Mouse (Mus musculus): Measurements from ENCODE around the gene Map3k3. TPM values are rescaled to one million over a fixed set of nuclear protein-coding genes. Genes with fewer than 3 reads are reported as not detected.

Gene Map3k3
- polyA plus RNA-seq, 1 experiment from 2014 or later = 20.6 TPM

- no peaks in the 10 kb centered on the region for H3K27me3 ChIP-seq (ENCODE audit: control insufficient read depth, insufficient read depth, low read length)
- H3K9ac ChIP-seq (ENCODE audit: low read length) = no peak overlapping the region
- no peak overlapping the region for H3K27ac ChIP-seq (ENCODE audit: low read depth, low read length)
- DNase-seq (ENCODE audit: low spot score) (no peak), ATAC-seq (replicated peaks; ENCODE audit: low FRiP score) (no peak)
- H3K4me1 ChIP-seq (replicated peaks; ENCODE audit: control insufficient read depth, insufficient read depth, low read length) = no peaks in the 10 kb centered on the region
- 78% methylated on average over 7 of the region's 7 CpGs for WGBS
- H3K36me3 ChIP-seq (ENCODE audit: control insufficient read depth, insufficient read depth, low read length) = no peaks in the 10 kb centered on the region
- no peak overlapping the region for H3K4me3 ChIP-seq (ENCODE audit: low read depth, low read length)
- H3K9me3 ChIP-seq (ENCODE audit: control insufficient read depth, low read length) = no peaks in the 10 kb centered on the region
- H3K4me2 ChIP-seq (ENCODE audit: low read depth, low read length, severe bottlenecking) = no peak overlapping the region
Observed at GRCm38 (mm10) chr11:106179711-106180448, 95.5 kb downstream of the Map3k3 start.

GRCm38 (mm10) chr11:106180449-106180801 is 96.0 kb downstream of the Map3k3 start:
- DNase-seq (ENCODE audit: low spot score) = no peak
- Histone ChIP-seq H3K9ac (ENCODE audit: low read length) (no peak overlapping the region), H3K27ac (ENCODE audit: low read depth, low read length) (no peak overlapping the region), H3K4me1 (replicated peaks; ENCODE audit: control insufficient read depth, insufficient read depth, low read length) (no peaks in the 10 kb centered on the region), H3K4me3 (ENCODE audit: low read depth, low read length) (no peak overlapping the region), H3K27me3 (ENCODE audit: control insufficient read depth, insufficient read depth, low read length) (no peaks in the 10 kb centered on the region), H3K36me3 (ENCODE audit: control insufficient read depth, insufficient read depth, low read length) (no peaks in the 10 kb centered on the region), H3K4me2 (ENCODE audit: low read depth, low read length, severe bottlenecking) (no peak overlapping the region), H3K9me3 (ENCODE audit: control insufficient read depth, low read length) (no peaks in the 10 kb centered on the region)
- 89% methylated on average over 2 of the region's 2 CpGs for WGBS
- no peak for ATAC-seq (replicated peaks; ENCODE audit: low FRiP score)

GRCm38 (mm10) chr11:106187326-106187725 is 102.9 kb downstream of the Map3k3 start:
- DNase-seq (ENCODE audit: low spot score) = no peak
- Histone ChIP-seq H3K9me3 (ENCODE audit: control insufficient read depth, low read length) (no peaks in the 10 kb centered on the region), H3K9ac (ENCODE audit: low read length) (no peak overlapping the region), H3K27me3 (ENCODE audit: control insufficient read depth, insufficient read depth, low read length) (no peaks in the 10 kb centered on the region), H3K4me2 (ENCODE audit: low read depth, low read length, severe bottlenecking) (no peak overlapping the region), H3K4me3 (ENCODE audit: low read depth, low read length) (no peak overlapping the region), H3K27ac (ENCODE audit: low read depth, low read length) (no peak overlapping the region), H3K4me1 (replicated peaks; ENCODE audit: control insufficient read depth, insufficient read depth, low read length) (no peaks in the 10 kb centered on the region), H3K36me3 (ENCODE audit: control insufficient read depth, insufficient read depth, low read length) (no peaks in the 10 kb centered on the region)
- 97% methylated on average over 4 of the region's 4 CpGs for WGBS
- ATAC-seq (replicated peaks; ENCODE audit: low FRiP score) = no peak

- Histone ChIP-seq H3K9ac (ENCODE audit: low read length) (no peak overlapping the region), H3K4me2 (ENCODE audit: low read depth, low read length, severe bottlenecking) (no peak overlapping the region), H3K9me3 (ENCODE audit: control insufficient read depth, low read length) (no peaks in the 10 kb centered on the region), H3K27me3 (ENCODE audit: control insufficient read depth, insufficient read depth, low read length) (no peaks in the 10 kb centered on the region), H3K4me1 (replicated peaks; ENCODE audit: control insufficient read depth, insufficient read depth, low read length) (peaks cover 2% of the 10 kb centered on the region; the same call in 1 of the 2 replicates), H3K4me3 (ENCODE audit: low read depth, low read length) (no peak overlapping the region), H3K36me3 (ENCODE audit: control insufficient read depth, insufficient read depth, low read length) (0 out of 2 replicates have a peak, but pooled peaks cover under 1% of the 10 kb centered on the region), H3K27ac (ENCODE audit: low read depth, low read length) (no peak overlapping the region)
- no peak for DNase-seq (ENCODE audit: low spot score)
- 95% methylated on average over 3 of the region's 3 CpGs for WGBS
- no peak for ATAC-seq (replicated peaks; ENCODE audit: low FRiP score)
Observed at GRCm38 (mm10) chr11:106191716-106192115, 107.3 kb downstream of the Map3k3 start.

GRCm38 (mm10) chr11:106192241-106192640 is 107.8 kb downstream of the Map3k3 start:
- DNase-seq (ENCODE audit: low spot score) (no peak), ATAC-seq (replicated peaks; ENCODE audit: low FRiP score) (no peak)
- H3K9me3 ChIP-seq (ENCODE audit: control insufficient read depth, low read length) = no peaks in the 10 kb centered on the region
- H3K36me3 ChIP-seq (ENCODE audit: control insufficient read depth, insufficient read depth, low read length) = peaks cover 4% of the 10 kb centered on the region
- 91% methylated on average over 5 of the region's 5 CpGs for WGBS
- no peak overlapping the region for H3K9ac ChIP-seq (ENCODE audit: low read length)
- no peaks in the 10 kb centered on the region for H3K27me3 ChIP-seq (ENCODE audit: control insufficient read depth, insufficient read depth, low read length)
- peaks cover 2% of the 10 kb centered on the region; the same call in 1 of the 2 replicates for H3K4me1 ChIP-seq (replicated peaks; ENCODE audit: control insufficient read depth, insufficient read depth, low read length)
- H3K4me3 ChIP-seq (ENCODE audit: low read depth, low read length) = peak overlapping the region; percentile 58; the same call in 1 of the 2 replicates
- no peak overlapping the region for H3K27ac ChIP-seq (ENCODE audit: low read depth, low read length)
- peak overlapping the region; percentile 44; the same call in 1 of the 2 replicates for H3K4me2 ChIP-seq (ENCODE audit: low read depth, low read length, severe bottlenecking)

- WGBS = 13% methylated on average over 19 of the region's 19 CpGs
- no peaks in the 10 kb centered on the region for H3K9me3 ChIP-seq (ENCODE audit: control insufficient read depth, low read length)
- H3K4me2 ChIP-seq (ENCODE audit: low read depth, low read length, severe bottlenecking) = peak overlapping the region; percentile 44
- peak overlapping the region; percentile 58 for H3K4me3 ChIP-seq (ENCODE audit: low read depth, low read length)
- no peaks in the 10 kb centered on the region for H3K27me3 ChIP-seq (ENCODE audit: control insufficient read depth, insufficient read depth, low read length)
- H3K36me3 ChIP-seq (ENCODE audit: control insufficient read depth, insufficient read depth, low read length) = peaks cover 4% of the 10 kb centered on the region
- ATAC-seq (replicated peaks; ENCODE audit: low FRiP score) = peak; percentile 3; the same call in 1 of the 2 replicates
- peak overlapping the region; percentile 78; the same call in 1 of the 2 replicates for H3K27ac ChIP-seq (ENCODE audit: low read depth, low read length)
- DNase-seq (ENCODE audit: low spot score) = no peak
- peak overlapping the region; percentile 60 for H3K9ac ChIP-seq (ENCODE audit: low read length)
- peaks cover 2% of the 10 kb centered on the region; the same call in 1 of the 2 replicates for H3K4me1 ChIP-seq (replicated peaks; ENCODE audit: control insufficient read depth, insufficient read depth, low read length)
Observed at GRCm38 (mm10) chr11:106192657-106193370, 108.4 kb downstream of the Map3k3 start.

GRCm38 (mm10) chr11:106193371-106194154 is 109.2 kb downstream of the Map3k3 start:
- H3K4me3 ChIP-seq (ENCODE audit: low read depth, low read length) = peak overlapping the region; percentile 58
- no peaks in the 10 kb centered on the region for H3K9me3 ChIP-seq (ENCODE audit: control insufficient read depth, low read length)
- under 1% methylated on average over 41 of the region's 44 CpGs for WGBS
- peaks cover 2% of the 10 kb centered on the region; the same call in 1 of the 2 replicates for H3K4me1 ChIP-seq (replicated peaks; ENCODE audit: control insufficient read depth, insufficient read depth, low read length)
- H3K27ac ChIP-seq (ENCODE audit: low read depth, low read length) = peak overlapping the region; percentile 79
- peak overlapping the region; percentile 70 for H3K4me2 ChIP-seq (ENCODE audit: low read depth, low read length, severe bottlenecking)
- ATAC-seq (replicated peaks; ENCODE audit: low FRiP score) = peak; percentile 96
- peak; percentile 99 for DNase-seq (ENCODE audit: low spot score)
- H3K36me3 ChIP-seq (ENCODE audit: control insufficient read depth, insufficient read depth, low read length) = peaks cover 6% of the 10 kb centered on the region
- H3K9ac ChIP-seq (ENCODE audit: low read length) = peak overlapping the region; percentile 60
- H3K27me3 ChIP-seq (ENCODE audit: control insufficient read depth, insufficient read depth, low read length) = no peaks in the 10 kb centered on the region

GRCm38 (mm10) chr11:106194155-106194541 is 109.7 kb downstream of the Map3k3 start:
- peaks cover 2% of the 10 kb centered on the region; the same call in 1 of the 2 replicates for H3K4me1 ChIP-seq (replicated peaks; ENCODE audit: control insufficient read depth, insufficient read depth, low read length)
- H3K36me3 ChIP-seq (ENCODE audit: control insufficient read depth, insufficient read depth, low read length) = peaks cover 6% of the 10 kb centered on the region
- WGBS = 50% methylated on average over 3 of the region's 3 CpGs

More at GRCm38 (mm10) chr11:106194155-106194541, 109.7 kb downstream of the Map3k3 start:
- peak overlapping the region; percentile 79 for H3K27ac ChIP-seq (ENCODE audit: low read depth, low read length)
- peak overlapping the region; percentile 70 for H3K4me2 ChIP-seq (ENCODE audit: low read depth, low read length, severe bottlenecking)
- ATAC-seq (replicated peaks; ENCODE audit: low FRiP score) (no peak), DNase-seq (ENCODE audit: low spot score) (no peak)
- peak overlapping the region; percentile 58 for H3K4me3 ChIP-seq (ENCODE audit: low read depth, low read length)
- no peaks in the 10 kb centered on the region for H3K27me3 ChIP-seq (ENCODE audit: control insufficient read depth, insufficient read depth, low read length)
- H3K9me3 ChIP-seq (ENCODE audit: control insufficient read depth, low read length) = no peaks in the 10 kb centered on the region
- peak overlapping the region; percentile 60 for H3K9ac ChIP-seq (ENCODE audit: low read length)

Measured in forebrain, embryonic 11.5 days (tissue).